Mouse (Mus musculus) regulatory T cell (primary cell): ENCODE measurements around the gene Nqo2.

Experiments used
- in situ Hi-C: fragments of 300-600 bp; cut with MboI, MseI; formaldehyde crosslinking; loops from one replicate; pipeline ENCODE4 v1.15.1; 2025; ENCODE audit warnings: high pct_unique_total_duplicates

Nqo2 gene

GRCm38 (mm10) chr13:33989625-33990024 lies 25.1 kb downstream of the Nqo2 start:
- in situ Hi-C loops = no loop called here

- in situ Hi-C loops = loop anchor here (5.0 kb wide), 1 partner anchor 33 kb away; the partner anchor contains the start of gene Nqo2
Observed at GRCm38 (mm10) chr13:33995197-33995596, 30.7 kb downstream of the Nqo2 start.

GRCm38 (mm10) chr13:34002058-34003006 lies 37.8 kb downstream of the Nqo2 start, which contains the start of the genes Ripk1 and Serpinb6a:
Gene Ripk1 (plus strand): TSS chr13:34002363.
Gene Serpinb6a (minus strand): TSS chr13:34002794.
- in situ Hi-C loops = loop anchor here (10.0 kb wide), 1 partner anchor 1742 kb away; no protein-coding TSS in a partner anchor

- in situ Hi-C loops = loop anchor here (10.0 kb wide), 1 partner anchor 1742 kb away; no protein-coding TSS in a partner anchor
Observed at GRCm38 (mm10) chr13:34003058-34003457, 38.6 kb downstream of the Nqo2 start.

GRCm38 (mm10) chr13:34007234-34007633 lies 42.7 kb downstream of the Nqo2 start:
- in situ Hi-C loops = loop anchor here (10.0 kb wide), 1 partner anchor 1738 kb away; no protein-coding TSS in a partner anchor

- in situ Hi-C loops = no loop called here
Observed at GRCm38 (mm10) chr13:34016927-34017569, 52.6 kb downstream of the Nqo2 start.

- in situ Hi-C loops = no loop called here
Observed at GRCm38 (mm10) chr13:34018521-34018920, 54.0 kb downstream of the Nqo2 start.

GRCm38 (mm10) chr13:34021998-34022397 lies 57.5 kb downstream of the Nqo2 start:
- in situ Hi-C loops = no loop called here

- in situ Hi-C loops = no loop called here
Observed at GRCm38 (mm10) chr13:34032041-34032440, 67.6 kb downstream of the Nqo2 start.

GRCm38 (mm10) chr13:34035424-34035823 lies 70.9 kb downstream of the Nqo2 start:
- in situ Hi-C loops = no loop called here

GRCm38 (mm10) chr13:34036726-34037125 lies 72.2 kb downstream of the Nqo2 start:
- in situ Hi-C loops = no loop called here

GRCm38 (mm10) chr13:34037172-34038055 lies 72.9 kb downstream of the Nqo2 start, which contains the start of gene Bphl:
Gene Bphl (plus strand): TSS chr13:34037597.
- in situ Hi-C loops = no loop called here

- in situ Hi-C loops = no loop called here
Observed at GRCm38 (mm10) chr13:34038056-34038432, 73.6 kb downstream of the Nqo2 start.
